Mouse (Mus musculus): ENCODE results near the gene Tenm2. TPM values are rescaled to one million over a fixed set of nuclear protein-coding genes. Genes with fewer than 3 reads are reported as not detected.

The Tenm2 gene
- polyA plus RNA-seq, 1 experiment from 2014 or later: 0.95 TPM

- no peak overlapping the region for H3K27ac ChIP-seq (ENCODE audit: low read depth, low read length)
- ATAC-seq (ENCODE audit: low FRiP score, low TSS enrichment): no peak
- H3K9me3 ChIP-seq (ENCODE audit: control insufficient read depth, low read length): no peaks in the 10 kb centered on the region
- H3K9ac ChIP-seq (ENCODE audit: low read depth, low read length): no peak overlapping the region
- H3K4me1 ChIP-seq (ENCODE audit: control insufficient read depth, insufficient read depth, low read length): no peaks in the 10 kb centered on the region
- 73% methylated on average over 3 of the region's 3 CpGs for WGBS
- no peak overlapping the region for H3K4me3 ChIP-seq (ENCODE audit: low read length)
- H3K4me2 ChIP-seq (replicated peaks; ENCODE audit: low read depth, low read length): no peak overlapping the region
- no peaks in the 10 kb centered on the region for H3K27me3 ChIP-seq (ENCODE audit: control insufficient read depth, insufficient read depth, low read length)
- no peaks in the 10 kb centered on the region for H3K36me3 ChIP-seq (ENCODE audit: control insufficient read depth, insufficient read depth, low read length)
Measured at GRCm38 (mm10) chr11:36424959-36425358, 810.8 kb downstream of the Tenm2 start.

GRCm38 (mm10) chr11:36420047-36420446 is 815.7 kb downstream of the Tenm2 start:
- WGBS: 58% methylated on average over 7 of the region's 7 CpGs
- H3K4me1 ChIP-seq (ENCODE audit: control insufficient read depth, insufficient read depth, low read length): no peaks in the 10 kb centered on the region
- no peak overlapping the region for H3K4me2 ChIP-seq (replicated peaks; ENCODE audit: low read depth, low read length)
- no peaks in the 10 kb centered on the region for H3K27me3 ChIP-seq (ENCODE audit: control insufficient read depth, insufficient read depth, low read length)
- no peaks in the 10 kb centered on the region for H3K9me3 ChIP-seq (ENCODE audit: control insufficient read depth, low read length)
- no peaks in the 10 kb centered on the region for H3K36me3 ChIP-seq (ENCODE audit: control insufficient read depth, insufficient read depth, low read length)
- H3K4me3 ChIP-seq (ENCODE audit: low read length): no peak overlapping the region
- H3K9ac ChIP-seq (ENCODE audit: low read depth, low read length): no peak overlapping the region
- H3K27ac ChIP-seq (ENCODE audit: low read depth, low read length): no peak overlapping the region
- ATAC-seq (ENCODE audit: low FRiP score, low TSS enrichment): no peak

GRCm38 (mm10) chr11:36415244-36415643 is 820.5 kb downstream of the Tenm2 start:
- H3K27ac ChIP-seq (ENCODE audit: low read depth, low read length): no peak overlapping the region
- WGBS: 84% methylated on average over 7 of the region's 7 CpGs
- ATAC-seq (ENCODE audit: low FRiP score, low TSS enrichment): no peak
- no peak overlapping the region for H3K4me3 ChIP-seq (ENCODE audit: low read length)
- no peaks in the 10 kb centered on the region for H3K4me1 ChIP-seq (ENCODE audit: control insufficient read depth, insufficient read depth, low read length)
- no peak overlapping the region for H3K9ac ChIP-seq (ENCODE audit: low read depth, low read length)
- H3K9me3 ChIP-seq (ENCODE audit: control insufficient read depth, low read length): no peaks in the 10 kb centered on the region
- H3K4me2 ChIP-seq (replicated peaks; ENCODE audit: low read depth, low read length): no peak overlapping the region
- H3K27me3 ChIP-seq (ENCODE audit: control insufficient read depth, insufficient read depth, low read length): no peaks in the 10 kb centered on the region
- no peaks in the 10 kb centered on the region for H3K36me3 ChIP-seq (ENCODE audit: control insufficient read depth, insufficient read depth, low read length)

DNA sequence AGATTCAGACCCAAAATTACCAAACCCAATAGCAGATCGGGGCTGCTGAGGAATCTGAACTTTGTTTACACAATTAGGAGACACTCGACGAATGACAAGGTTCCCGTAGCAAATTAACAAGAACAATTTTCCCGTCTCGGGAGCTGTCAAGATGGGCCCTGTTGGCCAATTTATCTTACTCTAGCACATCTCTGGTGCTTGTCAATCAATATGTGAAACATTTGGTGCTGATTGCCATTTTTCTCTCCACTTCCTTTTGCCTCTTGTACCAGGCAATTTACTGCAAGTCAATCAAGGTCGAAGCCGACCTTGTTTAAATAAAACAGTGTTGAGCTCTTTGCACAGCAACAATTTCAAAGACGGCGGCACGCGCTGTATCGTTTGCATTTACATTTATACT is 824.9 kb downstream of the Tenm2 start:
- Histone ChIP-seq H3K9me3 (ENCODE audit: control insufficient read depth, low read length) (no peaks in the 10 kb centered on the region), H3K4me3 (ENCODE audit: low read length) (no peak overlapping the region), H3K36me3 (ENCODE audit: control insufficient read depth, insufficient read depth, low read length) (no peaks in the 10 kb centered on the region), H3K4me1 (ENCODE audit: control insufficient read depth, insufficient read depth, low read length) (no peaks in the 10 kb centered on the region), H3K27ac (ENCODE audit: low read depth, low read length) (no peak overlapping the region), H3K9ac (ENCODE audit: low read depth, low read length) (no peak overlapping the region), H3K27me3 (ENCODE audit: control insufficient read depth, insufficient read depth, low read length) (no peaks in the 10 kb centered on the region), H3K4me2 (replicated peaks; ENCODE audit: low read depth, low read length) (no peak overlapping the region)
- ATAC-seq (ENCODE audit: low FRiP score, low TSS enrichment): no peak
- 70% methylated on average over 13 of the region's 13 CpGs for WGBS

DNA sequence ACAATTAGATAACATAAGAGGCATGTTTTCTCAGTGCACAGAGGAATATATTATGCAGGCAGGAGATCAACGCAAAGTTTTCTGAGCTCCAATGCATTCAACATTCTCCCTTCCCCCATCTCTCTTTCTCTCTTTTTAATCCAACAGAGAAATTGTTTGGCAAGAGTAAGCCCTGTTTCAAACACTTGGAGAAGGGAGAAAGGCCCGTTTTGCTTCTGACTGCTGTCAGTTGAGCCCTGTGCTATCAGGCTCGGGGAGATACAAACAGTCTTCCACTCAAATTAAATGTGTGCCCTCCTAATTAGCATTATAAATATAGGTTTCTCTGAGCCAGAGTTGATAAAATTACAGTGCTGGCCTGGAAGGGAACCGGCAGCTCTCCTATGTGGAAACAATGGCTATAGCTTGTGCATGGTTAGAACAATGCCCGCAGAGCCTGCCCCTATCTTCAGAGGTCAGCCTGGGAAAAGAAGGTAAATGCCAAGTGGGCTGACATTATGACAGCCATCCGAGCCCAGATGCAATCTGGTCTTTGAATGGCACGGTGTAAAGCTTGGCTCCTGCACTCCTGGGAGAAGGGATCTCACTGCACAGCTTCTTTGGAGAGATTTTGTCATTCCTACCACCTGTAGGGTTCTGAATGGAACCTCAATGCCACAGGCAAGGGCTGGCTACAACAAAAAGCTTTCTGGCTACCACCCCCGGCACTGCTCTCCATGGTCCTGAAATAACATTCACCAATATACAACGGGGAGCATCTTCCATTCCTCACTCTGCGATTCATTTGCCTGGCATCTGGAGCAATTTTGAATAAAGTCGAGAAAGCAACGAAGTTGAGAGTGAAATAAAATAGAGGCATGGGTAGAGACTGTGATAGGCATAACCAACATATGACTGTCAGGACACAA is 839.7 kb downstream of the Tenm2 start:
- H3K4me3 ChIP-seq (ENCODE audit: low read length): no peak overlapping the region
- no peak for ATAC-seq (ENCODE audit: low FRiP score, low TSS enrichment)
- no peaks in the 10 kb centered on the region for H3K4me1 ChIP-seq (ENCODE audit: control insufficient read depth, insufficient read depth, low read length)
- H3K4me2 ChIP-seq (replicated peaks; ENCODE audit: low read depth, low read length): no peak overlapping the region
- H3K27ac ChIP-seq (ENCODE audit: low read depth, low read length): no peak overlapping the region
- no peaks in the 10 kb centered on the region for H3K36me3 ChIP-seq (ENCODE audit: control insufficient read depth, insufficient read depth, low read length)
- WGBS: 54% methylated on average over 12 of the region's 12 CpGs
- H3K9me3 ChIP-seq (ENCODE audit: control insufficient read depth, low read length): no peaks in the 10 kb centered on the region
- no peak overlapping the region for H3K9ac ChIP-seq (ENCODE audit: low read depth, low read length)
- H3K27me3 ChIP-seq (ENCODE audit: control insufficient read depth, insufficient read depth, low read length): no peaks in the 10 kb centered on the region

- ATAC-seq (ENCODE audit: low FRiP score, low TSS enrichment): no peak
- Histone ChIP-seq H3K4me1 (ENCODE audit: control insufficient read depth, insufficient read depth, low read length) (no peaks in the 10 kb centered on the region), H3K4me3 (ENCODE audit: low read length) (no peak overlapping the region), H3K9ac (ENCODE audit: low read depth, low read length) (no peak overlapping the region), H3K9me3 (ENCODE audit: control insufficient read depth, low read length) (no peaks in the 10 kb centered on the region), H3K36me3 (ENCODE audit: control insufficient read depth, insufficient read depth, low read length) (no peaks in the 10 kb centered on the region), H3K4me2 (replicated peaks; ENCODE audit: low read depth, low read length) (no peak overlapping the region), H3K27ac (ENCODE audit: low read depth, low read length) (no peak overlapping the region), H3K27me3 (ENCODE audit: control insufficient read depth, insufficient read depth, low read length) (no peaks in the 10 kb centered on the region)
- 80% methylated on average over 5 of the region's 5 CpGs for WGBS
Measured at GRCm38 (mm10) chr11:36384696-36385095, 851.1 kb downstream of the Tenm2 start.

DNA sequence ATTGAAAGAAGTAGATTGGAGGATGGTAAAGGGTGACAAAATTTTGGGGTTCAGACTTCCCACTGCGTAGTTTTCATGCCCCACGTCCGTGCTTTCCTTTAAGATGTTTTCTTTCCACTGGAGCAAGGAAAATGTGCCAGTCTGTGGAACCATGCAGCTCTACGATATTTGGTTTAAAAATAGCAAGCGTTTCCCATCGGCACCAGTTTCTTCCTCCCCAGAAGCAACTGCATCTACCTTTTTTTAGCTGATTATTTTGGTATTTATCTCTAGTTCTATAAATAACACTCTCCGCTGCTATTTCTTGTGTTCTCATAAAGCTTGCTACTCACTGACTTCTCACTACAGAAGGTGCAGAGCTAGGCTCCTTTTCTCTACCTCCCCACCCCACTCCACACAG is 864.0 kb downstream of the Tenm2 start:
- H3K4me3 ChIP-seq (ENCODE audit: low read length): no peak overlapping the region
- no peaks in the 10 kb centered on the region for H3K4me1 ChIP-seq (ENCODE audit: control insufficient read depth, insufficient read depth, low read length)
- no peak overlapping the region for H3K4me2 ChIP-seq (replicated peaks; ENCODE audit: low read depth, low read length)
- no peak for ATAC-seq (ENCODE audit: low FRiP score, low TSS enrichment)
- no peaks in the 10 kb centered on the region for H3K36me3 ChIP-seq (ENCODE audit: control insufficient read depth, insufficient read depth, low read length)
- WGBS: 95% methylated on average over 7 of the region's 7 CpGs
- H3K27me3 ChIP-seq (ENCODE audit: control insufficient read depth, insufficient read depth, low read length): no peaks in the 10 kb centered on the region
- no peak overlapping the region for H3K9ac ChIP-seq (ENCODE audit: low read depth, low read length)
- no peak overlapping the region for H3K27ac ChIP-seq (ENCODE audit: low read depth, low read length)
- no peaks in the 10 kb centered on the region for H3K9me3 ChIP-seq (ENCODE audit: control insufficient read depth, low read length)

DNA sequence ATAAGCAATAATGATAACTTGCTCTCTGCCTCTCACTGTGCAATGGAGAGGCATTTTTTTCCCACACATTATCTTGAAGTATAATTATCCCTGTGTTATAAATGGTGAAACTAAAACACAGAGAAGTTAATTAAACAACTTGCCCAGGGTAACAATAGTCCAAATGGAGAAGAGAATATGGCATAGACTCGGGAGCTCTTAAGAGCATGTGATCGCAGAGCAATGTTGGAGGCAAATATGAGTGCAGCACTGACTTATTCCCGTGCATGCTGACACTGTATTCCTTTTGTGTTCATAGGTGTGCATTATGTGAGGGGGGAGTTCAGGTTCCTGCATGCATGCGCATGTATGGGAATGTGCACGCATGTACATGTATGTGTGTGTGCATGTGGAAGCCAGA is 870.7 kb downstream of the Tenm2 start:
- 96% methylated on average over 5 of the region's 5 CpGs for WGBS
- Histone ChIP-seq H3K36me3 (ENCODE audit: control insufficient read depth, insufficient read depth, low read length) (no peaks in the 10 kb centered on the region), H3K9ac (ENCODE audit: low read depth, low read length) (no peak overlapping the region), H3K4me1 (ENCODE audit: control insufficient read depth, insufficient read depth, low read length) (no peaks in the 10 kb centered on the region), H3K27me3 (ENCODE audit: control insufficient read depth, insufficient read depth, low read length) (no peaks in the 10 kb centered on the region), H3K9me3 (ENCODE audit: control insufficient read depth, low read length) (no peaks in the 10 kb centered on the region), H3K4me3 (ENCODE audit: low read length) (no peak overlapping the region), H3K27ac (ENCODE audit: low read depth, low read length) (no peak overlapping the region), H3K4me2 (replicated peaks; ENCODE audit: low read depth, low read length) (no peak overlapping the region)
- no peak for ATAC-seq (ENCODE audit: low FRiP score, low TSS enrichment)

- no peak for ATAC-seq (ENCODE audit: low FRiP score, low TSS enrichment)
- 49% methylated on average over 9 of the region's 9 CpGs for WGBS
- H3K4me3 ChIP-seq (ENCODE audit: low read length): no peak overlapping the region
- no peak overlapping the region for H3K27ac ChIP-seq (ENCODE audit: low read depth, low read length)
- H3K4me1 ChIP-seq (ENCODE audit: control insufficient read depth, insufficient read depth, low read length): no peaks in the 10 kb centered on the region
- H3K9ac ChIP-seq (ENCODE audit: low read depth, low read length): no peak overlapping the region
- H3K9me3 ChIP-seq (ENCODE audit: control insufficient read depth, low read length): no peaks in the 10 kb centered on the region
- H3K36me3 ChIP-seq (ENCODE audit: control insufficient read depth, insufficient read depth, low read length): no peaks in the 10 kb centered on the region
- H3K4me2 ChIP-seq (replicated peaks; ENCODE audit: low read depth, low read length): no peak overlapping the region
- no peaks in the 10 kb centered on the region for H3K27me3 ChIP-seq (ENCODE audit: control insufficient read depth, insufficient read depth, low read length)
Measured at GRCm38 (mm10) chr11:36364441-36364840, 871.3 kb downstream of the Tenm2 start.
